Mouse (Mus musculus) midbrain, embryonic 14.5 days (tissue): ENCODE data around the gene Fam205a1. TPM values are rescaled to one million over a fixed set of nuclear protein-coding genes. Genes with fewer than 3 reads are reported as not detected.
"Not testable (repeated sequence)": the region's sequence is repeated elsewhere in the genome, so short reads cannot be mapped to it uniquely, and the experiment has no call there.

Experiments
- ATAC-seq: fragments of 200-750 bp; cut with Nextera tagmentation; 2 replicates; pipeline ENCODE4 v1.8.0; 2017; ENCODE audit warnings: moderate number of reproducible peaks, moderate library complexity; ENCODE audit not compliant: low FRiP score, low TSS enrichment
- DNase-seq: peaks from one replicate; pipeline ENCODE4 v3.0.0-alpha.2; 2015
- H3K27ac ChIP-seq: fragments of 300-500 bp; sonication (generic); replicated peaks from 2 replicates; pipeline ENCODE4 v1.5.1; 2014; ENCODE audit warnings: mild to moderate bottlenecking, low read depth, low read length, moderate library complexity
- H3K27me3 ChIP-seq: fragments of 300-500 bp; sonication (generic); 2 replicates; pipeline ENCODE4 v1.6.1; 2014; ENCODE audit warnings: low read length, control low read depth, mixed read lengths; ENCODE audit not compliant: control insufficient read depth, insufficient read depth
- H3K36me3 ChIP-seq: fragments of 300-500 bp; sonication (generic); 2 replicates; pipeline ENCODE4 v1.6.1; 2014; ENCODE audit warnings: low read length, control low read depth; ENCODE audit not compliant: control insufficient read depth, insufficient read depth
- H3K4me1 ChIP-seq: fragments of 300-500 bp; sonication (generic); 2 replicates; pipeline ENCODE4 v1.6.1; 2014; ENCODE audit warnings: mild to moderate bottlenecking, antibody characterized with exemption, low read length, control low read depth; ENCODE audit not compliant: control insufficient read depth, insufficient read depth
- H3K4me2 ChIP-seq: fragments of 300-500 bp; sonication (generic); 2 replicates; pipeline ENCODE4 v1.6.1; 2014; ENCODE audit warnings: mild to moderate bottlenecking, low read length, moderate library complexity
- H3K4me3 ChIP-seq: fragments of 300-500 bp; sonication (generic); replicated peaks from 2 replicates; pipeline ENCODE4 v1.5.1; 2014; ENCODE audit warnings: low read depth, low read length
- H3K9ac ChIP-seq: fragments of 300-500 bp; sonication (generic); replicated peaks from 2 replicates; pipeline ENCODE4 v1.6.1; 2014; ENCODE audit warnings: mild to moderate bottlenecking, low read length, moderate library complexity
- H3K9me3 ChIP-seq: fragments of 300-500 bp; sonication (generic); 2 replicates; pipeline ENCODE4 v1.6.1; 2016; ENCODE audit warnings: low read length, control low read depth, mixed read lengths; ENCODE audit not compliant: control insufficient read depth
- WGBS: fragments of 180-500 bp; shearing (Covaris S2); extraction: QIAGEN DNeasy Blood & Tissue Kit; methylation state at CpG from one replicate; pipeline ENCODE4 v1.1.7; 2014; 5-methylcytosine and 5-hydroxymethylcytosine counted together
- polyA plus RNA-seq: library from polyadenylated mRNA; unstranded; fragments of >200 nt; fragmentation: Nextera tagmentation; extraction: Ambion mirVana; gene quantifications from 2 replicates; pipeline ENCODE4 v1.2.1, GENCODE M21; 2014

Fam205a1 gene
- not detected in 2 replicates for polyA plus RNA-seq

GRCm38 (mm10) chr4:42853788-42854187 lies at the start of gene Fam205a1:
Gene Fam205a1 (minus strand): TSS chr4:42853888.
- not testable (repeated sequence) for ATAC-seq, H3K4me1 ChIP-seq
- WGBS: 82% methylated on average over 1 of the region's 1 CpGs

GRCm38 (mm10) chr4:42902730-42903129 lies 49.0 kb upstream of the Fam205a1 start:
- H3K4me2 ChIP-seq: no peak overlapping the region
- ATAC-seq (no peak), DNase-seq (no peak)
- H3K9ac ChIP-seq: no peak overlapping the region
- no peaks in the 10 kb centered on the region for H3K4me1 ChIP-seq
- H3K36me3 ChIP-seq: no peaks in the 10 kb centered on the region
- WGBS: 91% methylated on average over 5 of the region's 5 CpGs
- H3K9me3 ChIP-seq: no peaks in the 10 kb centered on the region
- H3K27me3 ChIP-seq: no peaks in the 10 kb centered on the region
- H3K4me3 ChIP-seq: no peak overlapping the region
- no peak overlapping the region for H3K27ac ChIP-seq

More at GRCm38 (mm10) chr4:42853788-42854187, at the start of gene Fam205a1:
- not testable (repeated sequence) for H3K27ac ChIP-seq, H3K4me3 ChIP-seq, H3K9me3 ChIP-seq, DNase-seq, H3K4me2 ChIP-seq, H3K27me3 ChIP-seq, H3K9ac ChIP-seq, H3K36me3 ChIP-seq

- Histone ChIP-seq H3K9me3 (no peaks in the 10 kb centered on the region), H3K4me1 (no peaks in the 10 kb centered on the region), H3K27me3 (no peaks in the 10 kb centered on the region), H3K4me2 (no peak overlapping the region), H3K9ac (no peak overlapping the region), H3K4me3 (no peak overlapping the region), H3K36me3 (no peaks in the 10 kb centered on the region), H3K27ac (no peak overlapping the region)
- DNase-seq: no peak
- 67% methylated on average over 9 of the region's 9 CpGs for WGBS
- ATAC-seq: no peak
Measured at GRCm38 (mm10) chr4:42902174-42902573, 48.5 kb upstream of the Fam205a1 start.

GRCm38 (mm10) chr4:42900878-42901277 lies 47.2 kb upstream of the Fam205a1 start:
- Histone ChIP-seq H3K36me3 (no peaks in the 10 kb centered on the region), H3K27ac (no peak overlapping the region), H3K4me2 (no peak overlapping the region), H3K9me3 (no peaks in the 10 kb centered on the region), H3K9ac (no peak overlapping the region), H3K4me3 (no peak overlapping the region), H3K4me1 (no peaks in the 10 kb centered on the region), H3K27me3 (no peaks in the 10 kb centered on the region)
- WGBS: 68% methylated on average over 5 of the region's 5 CpGs
- ATAC-seq: no peak
- DNase-seq: no peak

GRCm38 (mm10) chr4:42898914-42899313 lies 45.2 kb upstream of the Fam205a1 start:
- Histone ChIP-seq H3K4me3 (no peak overlapping the region), H3K9me3 (no peaks in the 10 kb centered on the region), H3K27ac (no peak overlapping the region), H3K4me2 (no peak overlapping the region), H3K36me3 (no peaks in the 10 kb centered on the region), H3K4me1 (no peaks in the 10 kb centered on the region), H3K9ac (no peak overlapping the region), H3K27me3 (no peaks in the 10 kb centered on the region)
- DNase-seq (no peak), ATAC-seq (no peak)
- WGBS: 34% methylated on average over 3 of the region's 3 CpGs

GRCm38 (mm10) chr4:42895118-42895517 lies 41.4 kb upstream of the Fam205a1 start:
- H3K27ac ChIP-seq: no peak overlapping the region
- no peaks in the 10 kb centered on the region for H3K4me1 ChIP-seq
- no peaks in the 10 kb centered on the region for H3K36me3 ChIP-seq
- ATAC-seq: no peak
- no peak overlapping the region for H3K9ac ChIP-seq
- WGBS: 54% methylated on average over 7 of the region's 7 CpGs
- no peak for DNase-seq
- H3K27me3 ChIP-seq: no peaks in the 10 kb centered on the region
- no peak overlapping the region for H3K4me3 ChIP-seq
- no peaks in the 10 kb centered on the region for H3K9me3 ChIP-seq
- H3K4me2 ChIP-seq: no peak overlapping the region

- H3K4me3 ChIP-seq: no peak overlapping the region
- no peak overlapping the region for H3K9ac ChIP-seq
- 66% methylated on average over 7 of the region's 7 CpGs for WGBS
- no peaks in the 10 kb centered on the region for H3K27me3 ChIP-seq
- DNase-seq (no peak), ATAC-seq (no peak)
- no peaks in the 10 kb centered on the region for H3K9me3 ChIP-seq
- H3K4me2 ChIP-seq: no peak overlapping the region
- H3K36me3 ChIP-seq: no peaks in the 10 kb centered on the region
- H3K27ac ChIP-seq: no peak overlapping the region
- no peaks in the 10 kb centered on the region for H3K4me1 ChIP-seq
Measured at GRCm38 (mm10) chr4:42891176-42891575, 37.5 kb upstream of the Fam205a1 start.

GRCm38 (mm10) chr4:42888806-42889205 lies 35.1 kb upstream of the Fam205a1 start:
- H3K9me3 ChIP-seq: no peaks in the 10 kb centered on the region
- no peak overlapping the region for H3K4me3 ChIP-seq
- no peak overlapping the region for H3K4me2 ChIP-seq
- no peak for ATAC-seq
- H3K4me1 ChIP-seq: no peaks in the 10 kb centered on the region
- WGBS: 89% methylated on average over 6 of the region's 6 CpGs
- H3K27me3 ChIP-seq: no peaks in the 10 kb centered on the region
- H3K36me3 ChIP-seq: no peaks in the 10 kb centered on the region
- no peak for DNase-seq
- H3K27ac ChIP-seq: no peak overlapping the region
- H3K9ac ChIP-seq: no peak overlapping the region

GRCm38 (mm10) chr4:42886926-42887325 lies 33.2 kb upstream of the Fam205a1 start:
- Histone ChIP-seq H3K4me3 (no peak overlapping the region), H3K9ac (no peak overlapping the region), H3K4me1 (no peaks in the 10 kb centered on the region), H3K27me3 (no peaks in the 10 kb centered on the region), H3K36me3 (no peaks in the 10 kb centered on the region), H3K9me3 (no peaks in the 10 kb centered on the region), H3K4me2 (no peak overlapping the region), H3K27ac (no peak overlapping the region)
- no peak for ATAC-seq
- no peak for DNase-seq
- 92% methylated on average over 6 of the region's 6 CpGs for WGBS
